Mouse (Mus musculus) stomach, postnatal 0 days (tissue): ENCODE results near the gene Tcf23.

Experiments used
- CTCF ChIP-seq: IDR thresholded peaks from 2 replicates; pipeline ENCODE4 v1.5.1; 2016; ENCODE audit warnings: antibody characterized with exemption, low read depth, mild to moderate bottlenecking, moderate library complexity
- EP300 ChIP-seq: optimal IDR thresholded peaks from 2 replicates; pipeline ENCODE3; 2016; ENCODE audit warnings: antibody characterized with exemption

- TF ChIP-seq CTCF (peak; percentile 63), EP300 (no peak)
Observed at GRCm38 (mm10) chr5:30943004-30943403, 25.5 kb upstream of the Tcf23 start.
